Mouse (Mus musculus) stomach, postnatal 0 days (tissue): ENCODE measurements around the gene Cfap36. TPM values are rescaled to one million over a fixed set of nuclear protein-coding genes. Genes with fewer than 3 reads are reported as not detected.

Experiments used
- ATAC-seq: fragments of 200-750 bp; cut with Nextera tagmentation; 2 replicates; pipeline ENCODE4 v1.8.0; 2017; ENCODE audit not compliant: low FRiP score, low TSS enrichment
- DNase-seq: peaks from one replicate; pipeline ENCODE4 v3.0.0-alpha.2; 2016; ENCODE audit warnings: low spot score
- H3K27ac ChIP-seq: fragments of 300-500 bp; sonication (generic); replicated peaks from 2 replicates; pipeline ENCODE4 v1.5.1; 2014; ENCODE audit warnings: mild to moderate bottlenecking, control low read depth
- H3K27me3 ChIP-seq: fragments of 300-500 bp; sonication (generic); 2 replicates; pipeline ENCODE4 v1.6.1; 2014; ENCODE audit warnings: low read length; ENCODE audit not compliant: control insufficient read depth, insufficient read depth
- H3K36me3 ChIP-seq: fragments of 300-500 bp; sonication (generic); 2 replicates; pipeline ENCODE4 v1.6.1; 2014; ENCODE audit warnings: low read length, mixed read lengths; ENCODE audit not compliant: control insufficient read depth, insufficient read depth
- H3K4me1 ChIP-seq: fragments of 300-500 bp; sonication (generic); replicated peaks from 2 replicates; pipeline ENCODE4 v1.6.1; 2014; ENCODE audit warnings: antibody characterized with exemption; ENCODE audit not compliant: control insufficient read depth, insufficient read depth
- H3K4me2 ChIP-seq: fragments of 300-500 bp; sonication (generic); replicated peaks from 2 replicates; pipeline ENCODE4 v1.6.1; 2014; ENCODE audit warnings: low read depth, mild to moderate bottlenecking, control low read depth, moderate library complexity
- H3K4me3 ChIP-seq: fragments of 300-500 bp; sonication (generic); 2 replicates; pipeline ENCODE4 v1.5.1; 2014; ENCODE audit warnings: low read depth, low read length, control low read depth
- H3K9ac ChIP-seq: fragments of 300-500 bp; sonication (generic); 2 replicates; pipeline ENCODE4 v1.6.1; 2014; ENCODE audit warnings: mild to moderate bottlenecking, low read length, control low read depth, mixed read lengths
- H3K9me3 ChIP-seq: fragments of 300-500 bp; sonication (generic); 2 replicates; pipeline ENCODE4 v1.6.1; 2016; ENCODE audit warnings: low read length; ENCODE audit not compliant: control insufficient read depth
- CTCF ChIP-seq: IDR thresholded peaks from 2 replicates; pipeline ENCODE4 v1.5.1; 2016; ENCODE audit warnings: antibody characterized with exemption, low read depth, mild to moderate bottlenecking, moderate library complexity
- EP300 ChIP-seq: optimal IDR thresholded peaks from 2 replicates; pipeline ENCODE3; 2016; ENCODE audit warnings: antibody characterized with exemption
- WGBS: fragments of 180-500 bp; shearing (Covaris S2); extraction: QIAGEN DNeasy Blood & Tissue Kit; methylation state at CpG from one replicate; pipeline ENCODE4 v1.1.7; 2014; 5-methylcytosine and 5-hydroxymethylcytosine counted together
- polyA plus RNA-seq: library from polyadenylated mRNA; unstranded; fragments of >200 nt; fragmentation: Nextera tagmentation; extraction: Ambion mirVana; gene quantifications from 2 replicates; pipeline ENCODE4 v1.2.1, GENCODE M21; 2015

The Cfap36 gene
- polyA plus RNA-seq = 32.1 and 33.6 TPM in 2 replicates

- Histone ChIP-seq H3K9me3 (no peaks in the 10 kb centered on the region), H3K27ac (peak within 1 kb of the TSS; percentile 67), H3K27me3 (no peaks in the 10 kb centered on the region), H3K4me2 (peak within 1 kb of the TSS; percentile 76), H3K4me3 (peak within 1 kb of the TSS; percentile 93), H3K36me3 (no peaks in the 10 kb centered on the region), H3K4me1 (no peaks in the 10 kb centered on the region), H3K9ac (peak within 1 kb of the TSS; percentile 78)
- DNase-seq = peak; percentile 94
- peak; percentile 100 for ATAC-seq
- TF ChIP-seq EP300 (peak; percentile 64), CTCF (no peak)
- WGBS = under 1% methylated on average over 53 of the region's 53 CpGs
These were observed at the start of gene Cfap36 for GRCm38 (mm10) chr11:29246883-29247650. Gene Cfap36 (minus strand): TSS chr11:29247409.

- TF ChIP-seq CTCF (no peak), EP300 (no peak)
- Histone ChIP-seq H3K36me3 (no peaks in the 10 kb centered on the region), H3K4me3 (no peak overlapping the region), H3K4me2 (no peak overlapping the region), H3K4me1 (no peaks in the 10 kb centered on the region), H3K9me3 (no peaks in the 10 kb centered on the region), H3K27ac (no peak overlapping the region), H3K9ac (no peak overlapping the region), H3K27me3 (no peaks in the 10 kb centered on the region)
- no peak for DNase-seq
- ATAC-seq = no peak
These were observed 40.1 kb upstream of the Cfap36 start for GRCm38 (mm10) chr11:29287305-29287704.

- H3K27me3 ChIP-seq = no peaks in the 10 kb centered on the region
- no peak overlapping the region for H3K4me3 ChIP-seq
- H3K4me1 ChIP-seq = no peaks in the 10 kb centered on the region
- no peak overlapping the region for H3K4me2 ChIP-seq
- no peak for TF ChIP-seq CTCF
- no peak for TF ChIP-seq EP300
- ATAC-seq = no peak
- H3K9me3 ChIP-seq = no peaks in the 10 kb centered on the region
- H3K9ac ChIP-seq = no peak overlapping the region
- DNase-seq = no peak
- no peak overlapping the region for H3K27ac ChIP-seq
- no peaks in the 10 kb centered on the region for H3K36me3 ChIP-seq
These were observed 38.8 kb upstream of the Cfap36 start for GRCm38 (mm10) chr11:29286040-29286439.

- no peak overlapping the region for H3K4me3 ChIP-seq
- H3K9me3 ChIP-seq = no peaks in the 10 kb centered on the region
- no peaks in the 10 kb centered on the region for H3K4me1 ChIP-seq
- H3K36me3 ChIP-seq = no peaks in the 10 kb centered on the region
- TF ChIP-seq CTCF (no peak), EP300 (no peak)
- no peak overlapping the region for H3K4me2 ChIP-seq
- ATAC-seq = no peak
- no peak overlapping the region for H3K9ac ChIP-seq
- H3K27me3 ChIP-seq = no peaks in the 10 kb centered on the region
- WGBS = 81% methylated on average over 3 of the region's 3 CpGs
- no peak for DNase-seq
- H3K27ac ChIP-seq = no peak overlapping the region
These were observed 27.5 kb upstream of the Cfap36 start for GRCm38 (mm10) chr11:29274758-29275157.

GRCm38 (mm10) chr11:29267824-29268223 is 20.6 kb upstream of the Cfap36 start:
- H3K27me3 ChIP-seq = no peaks in the 10 kb centered on the region
- H3K9me3 ChIP-seq = no peaks in the 10 kb centered on the region
- H3K9ac ChIP-seq = no peak overlapping the region
- H3K4me2 ChIP-seq = no peak overlapping the region
- no peak for ATAC-seq
- H3K4me1 ChIP-seq = no peaks in the 10 kb centered on the region
- no peak overlapping the region for H3K4me3 ChIP-seq
- peak; percentile 28 for DNase-seq
- 10% methylated on average over 3 of the region's 3 CpGs for WGBS
- H3K36me3 ChIP-seq = no peaks in the 10 kb centered on the region
- no peak overlapping the region for H3K27ac ChIP-seq
- TF ChIP-seq EP300 = no peak
- TF ChIP-seq CTCF = peak; percentile 89

GRCm38 (mm10) chr11:29254643-29255042 is 7.4 kb upstream of the Cfap36 start:
- no peaks in the 10 kb centered on the region for H3K36me3 ChIP-seq
- no peak overlapping the region for H3K27ac ChIP-seq
- H3K4me3 ChIP-seq = no peak overlapping the region
- no peaks in the 10 kb centered on the region for H3K9me3 ChIP-seq
- 86% methylated on average over 1 of the region's 1 CpGs for WGBS
- DNase-seq = no peak
- no peaks in the 10 kb centered on the region for H3K4me1 ChIP-seq
- no peak overlapping the region for H3K9ac ChIP-seq
- no peaks in the 10 kb centered on the region for H3K27me3 ChIP-seq
- no peak for ATAC-seq
- TF ChIP-seq EP300 (no peak), CTCF (no peak)
- H3K4me2 ChIP-seq = no peak overlapping the region
